Mouse (Mus musculus): ENCODE data around the gene Dip2b.
A peak's percentile ranks its signal among the peaks of the same experiment; 100 is the strongest.

Dip2b gene

GRCm38 (mm10) chr15:100050940-100051339, 12.5 kb downstream of the Dip2b start:
- DNase-seq (ENCODE audit: low spot score in 2 of 2) = no peak

- no peak for DNase-seq (ENCODE audit: low spot score in 2 of 2)
Observed at GRCm38 (mm10) chr15:100052726-100053125, 14.3 kb downstream of the Dip2b start.

- no peak for DNase-seq (ENCODE audit: low spot score in 2 of 2)
Observed at GRCm38 (mm10) chr15:100056397-100056908, 18.0 kb downstream of the Dip2b start.

GRCm38 (mm10) chr15:100057698-100058097, 19.2 kb downstream of the Dip2b start:
- DNase-seq (ENCODE audit: low spot score in 2 of 2) = no peak

GRCm38 (mm10) chr15:100058143-100058542, 19.7 kb downstream of the Dip2b start:
- DNase-seq (ENCODE audit: low spot score in 2 of 2) = no peak

DNA sequence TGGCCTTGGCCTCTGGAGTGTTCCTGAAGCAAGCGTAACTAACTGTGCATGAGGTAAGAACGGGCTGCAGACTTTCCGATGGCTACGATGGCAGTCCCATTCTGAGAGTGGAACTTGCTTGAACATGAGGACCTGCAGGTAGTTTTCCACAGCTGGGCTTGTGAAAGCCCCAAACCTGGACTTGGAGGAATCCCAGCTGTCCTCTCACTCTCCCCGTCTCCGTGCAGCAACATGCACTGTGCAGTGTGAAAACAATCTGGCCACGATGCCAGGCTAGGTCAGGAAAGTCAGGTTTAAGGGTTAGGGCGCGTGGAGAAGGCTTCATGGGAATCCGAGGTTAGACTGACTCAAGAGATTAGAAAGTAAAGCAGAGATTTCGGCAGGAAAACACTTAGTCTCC, 20.4 kb downstream of the Dip2b start:
- no peak for DNase-seq (ENCODE audit: low spot score in 2 of 2)

DNA sequence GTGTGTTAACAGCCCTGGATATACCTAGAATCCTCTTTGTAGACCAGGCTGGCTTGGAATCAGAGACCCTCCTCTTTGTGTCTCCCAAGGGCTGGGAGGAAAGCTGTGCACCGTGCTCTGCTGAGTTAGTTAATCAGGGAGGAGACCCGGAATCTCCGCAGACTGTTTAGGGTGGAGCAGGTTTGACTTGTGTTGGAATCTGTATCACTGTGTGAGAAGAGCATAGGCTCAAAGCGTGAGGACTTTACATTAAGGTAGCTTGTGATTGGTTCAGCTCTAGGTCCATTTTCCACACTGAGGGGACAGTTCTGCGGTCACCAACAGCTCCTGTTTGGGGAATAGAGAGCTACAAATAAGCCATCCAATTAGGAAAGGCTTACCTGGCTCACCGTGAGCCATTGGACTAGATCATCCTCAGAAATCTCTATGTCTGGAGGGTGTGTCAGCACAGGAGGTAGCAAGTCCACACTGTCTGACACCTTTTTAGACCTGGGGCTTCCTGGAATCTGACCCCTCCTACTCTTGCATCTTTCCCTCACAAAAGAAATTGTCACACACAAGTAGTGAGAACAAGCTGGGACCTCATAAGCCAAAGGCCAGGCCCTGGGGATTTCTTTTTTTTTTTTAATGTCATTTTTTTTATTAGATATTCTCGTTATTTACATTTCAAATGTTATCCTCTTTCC, 21.3 kb downstream of the Dip2b start:
- no peak for DNase-seq (ENCODE audit: low spot score in 2 of 2)

DNA sequence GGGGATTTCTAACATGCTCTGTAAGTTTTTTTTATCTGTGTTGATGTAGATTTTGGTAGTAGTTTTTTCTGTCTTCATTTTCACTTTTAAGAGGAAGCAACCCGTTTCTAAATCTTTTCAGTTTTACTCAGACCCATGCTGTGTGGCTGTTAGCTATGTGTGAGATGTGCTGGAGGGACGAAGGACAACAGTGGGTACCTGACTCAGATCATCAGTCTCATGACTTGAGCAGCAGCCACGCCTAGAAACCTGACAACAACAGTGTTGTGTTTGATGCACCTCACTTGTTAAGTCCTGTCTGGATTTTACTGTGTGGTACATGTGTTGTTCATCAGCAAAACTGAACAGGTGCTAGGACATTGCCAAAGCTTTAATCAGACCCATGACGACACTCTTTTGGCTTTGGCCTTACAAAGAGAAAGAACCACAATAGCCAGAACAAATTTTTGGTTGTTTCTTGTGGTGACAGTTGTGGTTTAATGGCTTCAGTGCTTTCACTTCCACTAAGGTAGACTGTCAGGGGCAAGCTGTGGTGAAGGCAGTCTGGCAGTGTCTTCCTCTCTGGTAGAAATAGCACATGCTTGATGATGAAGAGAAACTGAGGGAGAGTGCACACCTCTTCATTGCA, 22.2 kb downstream of the Dip2b start:
- no peak for DNase-seq (ENCODE audit: low spot score in 2 of 2)

DNA sequence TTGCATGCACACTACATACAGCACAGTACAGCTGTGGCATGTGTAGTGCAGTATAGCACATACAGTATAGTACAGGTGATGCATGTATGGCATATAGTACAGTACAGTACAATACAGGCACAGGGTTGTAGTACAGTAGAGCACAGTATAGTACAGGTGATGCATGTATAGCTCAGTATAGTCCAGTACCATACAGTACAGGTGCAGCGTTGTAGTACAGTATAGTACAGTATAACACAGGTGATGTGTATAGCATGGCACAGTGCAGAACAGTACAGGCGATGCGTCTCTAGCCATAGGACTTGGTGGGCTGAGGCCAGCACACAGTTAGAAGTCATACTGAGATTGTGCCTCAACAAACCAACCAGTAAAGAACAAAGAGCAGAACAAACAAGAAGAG, 22.9 kb downstream of the Dip2b start:
- DNase-seq (ENCODE audit: low spot score in 2 of 2) = no peak

- DNase-seq (ENCODE audit: low spot score in 2 of 2) = no peak
Observed at GRCm38 (mm10) chr15:100063229-100063773, 24.8 kb downstream of the Dip2b start.

DNA sequence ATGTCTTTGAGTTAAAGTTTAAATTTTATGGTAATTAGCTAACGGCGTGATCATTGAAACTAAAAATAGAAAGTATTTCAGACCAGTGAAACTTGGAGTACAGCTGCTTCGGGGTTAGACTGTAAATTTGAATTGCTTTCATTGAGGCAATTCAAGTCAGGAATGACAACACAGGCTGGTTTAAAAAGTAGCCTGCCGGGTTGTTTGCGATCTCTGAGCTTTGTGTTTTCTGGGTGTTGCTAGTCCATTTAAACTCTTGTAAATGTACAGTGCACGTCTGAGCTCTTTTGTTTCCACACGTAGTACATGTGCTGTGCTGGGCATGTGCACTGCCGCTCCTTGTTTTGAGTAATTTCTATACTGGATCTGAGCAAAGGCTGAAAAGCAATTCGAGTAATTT, 28.2 kb downstream of the Dip2b start:
- DNase-seq (ENCODE audit: low spot score in 2 of 2) = no peak

- DNase-seq (ENCODE audit: low spot score in 2 of 2) = no peak
Observed at GRCm38 (mm10) chr15:100069101-100069500, 30.6 kb downstream of the Dip2b start.

GRCm38 (mm10) chr15:100070021-100070420, 31.6 kb downstream of the Dip2b start:
- DNase-seq (ENCODE audit: low spot score in 2 of 2) = no peak

- no peak for DNase-seq (ENCODE audit: low spot score in 2 of 2)
Observed at GRCm38 (mm10) chr15:100071819-100072218, 33.4 kb downstream of the Dip2b start.

GRCm38 (mm10) chr15:100073696-100074453, 35.4 kb downstream of the Dip2b start:
- no peak for DNase-seq (ENCODE audit: low spot score in 2 of 2)

- no peak for DNase-seq (ENCODE audit: low spot score in 2 of 2)
Observed at GRCm38 (mm10) chr15:100074754-100075153, 36.3 kb downstream of the Dip2b start.

DNA sequence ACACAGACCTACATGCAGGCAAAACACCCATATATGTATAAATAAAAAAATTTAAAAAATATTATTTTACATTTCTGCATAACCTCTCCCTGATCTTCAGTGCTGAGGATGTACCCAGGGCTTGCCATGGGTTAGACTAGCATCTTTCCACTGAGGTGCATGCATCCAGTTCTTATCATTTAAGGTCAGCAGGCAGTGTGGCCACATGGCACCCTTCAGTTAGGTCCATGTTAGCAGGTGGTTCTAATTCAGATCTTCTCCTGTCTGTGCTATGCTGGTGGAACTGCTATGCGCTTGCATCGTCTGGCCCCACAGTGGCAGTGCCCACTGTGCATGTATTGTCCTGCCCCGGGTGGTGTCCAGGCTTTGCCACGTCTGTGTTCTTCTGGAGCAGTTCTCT, 37.9 kb downstream of the Dip2b start:
- no peak for DNase-seq (ENCODE audit: low spot score in 2 of 2)

DNA sequence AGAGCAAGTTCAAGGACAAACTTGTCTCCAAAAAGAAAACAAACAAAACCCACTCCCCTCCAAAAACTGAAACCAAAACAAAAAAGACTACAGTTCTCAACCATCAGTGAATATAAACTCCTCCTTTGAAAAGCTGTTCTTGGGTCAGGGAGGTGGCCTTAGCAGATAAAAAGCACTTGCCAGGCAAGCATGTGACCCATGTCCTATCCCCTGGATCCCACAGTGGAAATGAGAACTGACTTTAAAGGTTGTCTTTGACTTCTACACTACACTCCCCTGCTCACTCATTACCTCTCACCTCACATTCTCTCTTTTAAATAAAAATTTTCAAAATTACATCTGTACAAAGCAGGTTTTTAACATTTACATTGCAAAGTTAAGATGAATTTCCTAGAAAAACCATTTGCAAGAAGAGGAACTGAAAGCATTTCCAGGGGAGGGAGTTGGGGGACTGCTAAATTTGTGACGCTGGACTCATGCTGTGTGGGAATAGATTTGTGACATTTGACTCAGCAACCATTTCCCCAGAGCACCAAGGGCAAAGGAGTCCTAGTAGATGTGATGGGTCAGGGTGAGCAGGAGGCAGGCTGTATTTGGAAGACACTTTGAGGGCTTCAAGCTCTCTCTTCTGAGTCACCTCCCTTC, 42.5 kb downstream of the Dip2b start:
- peak in 1 of 2 experiments; percentile 15 for DNase-seq (ENCODE audit: low spot score in 2 of 2)

GRCm38 (mm10) chr15:100081478-100081998, 43.1 kb downstream of the Dip2b start:
- no peak for DNase-seq (ENCODE audit: low spot score in 2 of 2)

GRCm38 (mm10) chr15:100082052-100082451, 43.6 kb downstream of the Dip2b start:
- DNase-seq (ENCODE audit: low spot score in 2 of 2) = no peak

- no peak for DNase-seq (ENCODE audit: low spot score in 2 of 2)
Observed at GRCm38 (mm10) chr15:100082733-100083132, 44.3 kb downstream of the Dip2b start.

DNA sequence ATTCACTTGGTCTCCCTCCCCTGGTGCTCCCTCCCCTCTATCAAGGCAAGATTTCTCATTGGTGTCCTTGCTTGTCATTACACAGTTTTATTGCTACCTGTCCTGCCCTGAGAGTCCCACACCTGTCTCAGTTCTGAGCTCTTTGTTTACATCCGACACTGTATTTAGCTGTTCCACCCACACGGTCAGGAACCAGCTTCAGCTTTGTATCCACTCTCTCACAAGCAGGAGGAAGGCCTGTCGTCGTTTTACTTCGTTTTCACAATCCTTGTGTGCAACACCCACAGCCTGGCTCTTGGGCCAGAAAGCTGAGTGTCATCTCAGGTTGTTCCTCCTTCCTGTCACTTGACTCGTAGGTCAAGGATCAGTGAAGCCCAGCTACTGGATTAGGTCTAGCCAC, 45.4 kb downstream of the Dip2b start:
- no peak for DNase-seq (ENCODE audit: low spot score in 2 of 2)

All from heart, adult 9 months (tissue).